Mouse (Mus musculus): Measurements from ENCODE around the gene Ttc26.
"Not testable (repeated sequence)": the region's sequence is repeated elsewhere in the genome, so short reads cannot be mapped to it uniquely, and the experiment has no call there.

Ttc26 gene

GRCm38 (mm10) chr6:38453049-38453448 is 71.8 kb downstream of the Ttc26 start:
- in situ Hi-C loops (cut with MboI, MseI): no loop called here

GRCm38 (mm10) chr6:38456425-38456824 is 75.2 kb downstream of the Ttc26 start:
- in situ Hi-C loops (cut with MboI, MseI): not testable (repeated sequence)

- in situ Hi-C loops (cut with MboI, MseI): no loop called here
Measured at GRCm38 (mm10) chr6:38458075-38458474, 76.8 kb downstream of the Ttc26 start.

- in situ Hi-C loops (cut with MboI, MseI): no loop called here
Measured at GRCm38 (mm10) chr6:38469591-38469990, 88.3 kb downstream of the Ttc26 start.
